Mouse (Mus musculus): ENCODE measurements at regions not wholly inside any gene's neighbourhood (a gene's known extent, or its start where the extent isn't known, plus 50 kb on each side); places are given as distances from the start of the nearest gene placed in this dataset.

GRCm38 (mm10) chr6:51163266-51163665, 269.2 kb upstream of the Nfe2l3 start:
- no peak for DNase-seq (ENCODE audit: low read depth, low spot score)

DNA sequence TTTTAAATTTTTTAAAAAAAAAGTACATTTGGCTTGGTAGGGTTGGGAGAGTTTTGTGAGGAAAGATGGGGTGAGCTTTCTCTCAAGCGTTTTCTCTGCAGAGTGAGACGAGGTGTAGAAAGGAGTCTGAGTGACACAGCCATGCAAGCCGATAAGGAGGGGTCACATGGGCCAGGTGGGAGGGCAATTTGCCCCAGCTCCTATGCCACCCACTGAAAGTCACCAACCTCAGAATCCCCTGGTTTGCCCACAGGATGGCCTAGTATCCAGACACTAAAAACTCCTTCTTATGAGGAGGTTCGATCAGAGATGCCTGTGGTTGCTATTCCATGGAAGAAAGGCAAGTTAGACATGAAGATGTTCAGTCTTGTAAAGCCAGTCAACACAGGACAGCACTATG, 268.6 kb upstream of the Nfe2l3 start:
- DNase-seq (ENCODE audit: low read depth, low spot score) = no peak

- no peak for DNase-seq (ENCODE audit: low read depth, low spot score)
Observed at GRCm38 (mm10) chr6:51167028-51167427, 265.4 kb upstream of the Nfe2l3 start.

GRCm38 (mm10) chr6:51168048-51168447, 264.4 kb upstream of the Nfe2l3 start:
- peak; percentile 87 for DNase-seq (ENCODE audit: low read depth, low spot score)

GRCm38 (mm10) chr6:51168775-51169695, 263.4 kb upstream of the Nfe2l3 start:
- DNase-seq (ENCODE audit: low read depth, low spot score) = no peak

DNA sequence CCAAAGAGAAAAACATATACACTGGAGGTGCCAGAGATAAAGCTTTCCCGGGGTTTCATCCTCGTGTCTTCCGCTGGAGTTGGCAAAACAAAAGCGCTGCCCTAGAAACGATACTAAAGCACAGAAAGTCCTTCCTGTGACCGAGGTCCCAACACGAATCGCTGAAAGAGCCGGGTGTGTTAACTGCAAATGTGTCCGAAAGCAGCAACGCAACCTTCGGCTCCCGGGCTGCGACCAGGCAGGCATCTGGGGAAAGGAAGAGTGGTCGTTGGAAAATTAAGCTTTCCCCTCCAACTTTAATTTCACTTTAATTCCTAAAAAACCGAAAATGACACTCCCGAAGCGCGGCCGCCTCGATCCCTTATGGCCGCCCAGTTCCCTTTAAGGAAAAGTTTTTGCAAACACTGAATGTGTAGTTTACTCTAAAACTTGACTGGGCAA, 262.5 kb upstream of the Nfe2l3 start:
- no peak for DNase-seq (ENCODE audit: low read depth, low spot score)

DNA sequence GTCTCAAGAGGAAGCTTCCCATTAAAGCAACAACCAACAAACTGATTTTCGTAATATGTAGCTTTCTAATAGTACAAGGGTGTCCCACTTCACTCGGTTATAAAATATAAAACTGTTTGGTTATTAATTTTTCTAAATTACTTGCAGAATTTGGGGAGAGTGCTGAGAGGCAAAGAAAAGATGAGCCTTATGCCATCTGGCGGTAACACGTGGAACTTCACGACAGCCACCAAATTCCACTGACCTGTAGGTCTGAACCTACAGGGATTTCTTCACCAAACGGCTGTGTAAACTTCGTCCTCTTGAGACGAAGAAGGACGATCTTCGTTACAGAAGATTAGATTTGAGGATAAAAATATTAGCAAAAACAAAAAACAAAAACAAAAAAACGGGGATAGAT, 262.1 kb upstream of the Nfe2l3 start:
- DNase-seq (ENCODE audit: low read depth, low spot score) = peak; percentile 90

GRCm38 (mm10) chr6:51170871-51171270, 261.6 kb upstream of the Nfe2l3 start:
- DNase-seq (ENCODE audit: low read depth, low spot score) = peak; percentile 98

DNA sequence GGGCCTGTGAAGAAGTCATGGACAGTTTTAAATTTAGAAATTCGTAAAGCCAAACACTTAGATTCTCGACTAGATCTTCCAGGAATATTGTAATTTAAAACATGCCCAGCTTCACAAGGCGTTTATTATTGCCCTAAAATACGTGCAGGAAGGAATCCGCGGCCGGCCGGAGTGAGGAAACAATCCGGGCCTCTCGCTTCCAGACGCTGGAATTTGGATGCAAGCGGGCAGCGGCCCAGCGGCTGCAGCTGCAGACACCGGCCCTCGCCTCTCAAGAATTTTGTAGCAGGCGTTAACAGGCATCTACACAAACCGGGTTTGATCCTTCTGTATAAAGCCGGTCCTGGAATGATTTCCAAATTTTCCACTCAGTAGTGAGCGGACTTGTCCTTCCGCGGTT, 260.7 kb upstream of the Nfe2l3 start:
- DNase-seq (ENCODE audit: low read depth, low spot score) = peak; percentile 76

- no peak for DNase-seq (ENCODE audit: low read depth, low spot score)
Observed at GRCm38 (mm10) chr6:51172331-51172791, 260.1 kb upstream of the Nfe2l3 start.

- peak; percentile 97 for DNase-seq (ENCODE audit: low read depth, low spot score)
Observed at GRCm38 (mm10) chr6:51172856-51173619, 259.4 kb upstream of the Nfe2l3 start.

GRCm38 (mm10) chr6:51173620-51174442, 258.6 kb upstream of the Nfe2l3 start:
- no peak for DNase-seq (ENCODE audit: low read depth, low spot score)

DNA sequence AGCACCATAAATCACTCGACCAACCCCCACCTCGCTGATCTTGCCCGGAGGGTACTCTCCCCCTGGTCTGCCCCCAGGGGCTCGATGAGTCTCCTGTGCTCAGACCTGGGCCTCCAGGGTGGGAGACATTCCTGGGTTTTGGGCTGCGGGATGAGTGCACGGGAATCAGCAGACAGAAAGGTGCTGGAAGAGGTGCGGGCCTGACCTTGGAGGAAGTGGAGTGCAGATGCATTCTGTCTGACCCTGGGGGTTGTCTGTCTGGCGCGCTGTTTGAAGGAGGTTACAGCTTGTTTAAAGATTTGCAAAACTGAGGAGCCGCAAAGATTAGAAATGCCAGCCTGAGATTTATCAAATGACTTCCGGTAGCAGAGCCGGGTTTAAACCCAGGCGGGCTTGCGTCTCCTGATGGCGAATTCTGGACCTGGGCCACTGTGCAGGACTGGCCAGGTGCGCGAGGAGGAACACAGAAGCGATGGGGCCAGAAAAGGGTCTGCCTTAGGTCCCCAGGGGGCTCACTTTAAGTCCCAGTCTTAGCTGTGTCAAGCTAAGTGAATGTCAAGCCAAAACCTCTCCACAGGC, 257.9 kb upstream of the Nfe2l3 start:
- no peak for DNase-seq (ENCODE audit: low read depth, low spot score)

DNA sequence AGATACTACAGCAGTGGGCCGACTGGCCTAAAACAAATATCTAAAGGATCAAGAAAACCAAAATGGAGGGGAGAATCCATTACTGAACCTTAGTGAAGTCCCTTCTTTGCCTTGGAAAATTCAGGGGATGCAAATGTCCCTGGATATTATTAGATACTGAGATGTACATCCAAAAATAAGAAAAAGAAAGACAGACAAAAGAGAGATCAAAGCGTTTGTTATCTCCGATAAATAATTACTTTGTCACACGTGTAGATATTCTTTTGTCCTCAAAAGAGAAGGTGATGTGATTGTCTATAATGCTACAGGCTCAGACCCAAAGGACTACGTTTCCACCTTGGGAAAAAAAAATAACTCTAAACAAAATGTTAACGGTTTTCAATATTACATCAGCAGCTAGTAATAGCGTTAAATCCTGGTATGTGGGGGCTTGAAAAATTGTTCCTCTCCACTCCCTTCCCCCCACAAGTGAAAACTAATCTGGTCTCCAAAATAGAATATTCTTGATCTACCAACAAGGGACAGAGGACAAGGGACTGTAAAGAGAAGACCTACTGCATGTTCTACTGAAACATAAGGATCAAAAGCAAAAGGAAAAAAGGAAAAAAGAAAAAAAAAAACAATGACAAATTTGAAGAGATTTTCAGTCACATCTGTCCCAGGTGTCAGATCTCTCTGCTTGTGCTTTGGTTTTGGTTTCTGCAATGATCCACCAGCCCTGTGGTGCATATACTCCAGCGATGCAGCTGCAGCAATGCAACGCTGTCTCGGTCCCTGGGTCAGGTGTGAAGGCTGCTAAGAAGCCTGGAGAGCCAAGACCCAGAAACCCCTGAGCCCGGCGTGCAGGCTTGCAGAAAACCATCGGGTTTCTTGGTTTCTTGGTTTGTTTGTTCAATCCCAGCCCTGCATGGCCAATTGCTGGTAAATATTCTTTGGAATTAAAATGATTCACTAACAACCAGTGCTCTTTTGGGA, 256.6 kb upstream of the Nfe2l3 start:
- DNase-seq (ENCODE audit: low read depth, low spot score) = no peak

DNA sequence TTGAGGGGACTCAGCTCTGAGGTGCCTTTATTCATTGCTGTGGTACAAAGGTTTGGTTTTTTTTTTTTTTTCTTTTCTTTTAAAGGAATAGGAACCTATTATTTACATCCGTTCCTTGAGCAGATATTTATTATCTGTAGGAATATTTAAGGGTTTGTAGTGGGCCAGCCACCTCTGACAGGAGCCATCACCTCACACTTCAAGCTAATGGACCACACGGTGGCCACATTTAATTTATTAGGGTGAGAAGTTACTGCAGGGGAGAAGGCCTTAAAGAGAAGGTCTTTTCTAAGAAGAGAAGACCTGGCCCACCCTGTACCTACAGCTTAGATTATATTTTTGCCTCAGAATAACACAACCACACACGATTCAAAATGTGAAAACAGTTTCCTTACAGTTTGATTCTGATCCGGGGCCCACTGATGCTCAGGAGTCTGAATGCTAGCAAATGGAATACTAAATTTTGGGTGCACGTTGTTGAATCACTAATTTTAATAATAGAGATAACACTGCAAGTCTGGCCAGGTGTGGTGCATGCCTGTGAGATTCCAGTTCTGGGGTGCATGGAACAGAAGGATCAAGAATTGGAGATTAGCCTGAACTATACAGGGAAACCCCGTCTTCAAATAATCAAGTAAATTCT, 255.6 kb upstream of the Nfe2l3 start:
- DNase-seq (ENCODE audit: low read depth, low spot score) = peak; percentile 76

- peak; percentile 73 for DNase-seq (ENCODE audit: low read depth, low spot score)
Observed at GRCm38 (mm10) chr6:51177701-51178060, 254.8 kb upstream of the Nfe2l3 start.

DNA sequence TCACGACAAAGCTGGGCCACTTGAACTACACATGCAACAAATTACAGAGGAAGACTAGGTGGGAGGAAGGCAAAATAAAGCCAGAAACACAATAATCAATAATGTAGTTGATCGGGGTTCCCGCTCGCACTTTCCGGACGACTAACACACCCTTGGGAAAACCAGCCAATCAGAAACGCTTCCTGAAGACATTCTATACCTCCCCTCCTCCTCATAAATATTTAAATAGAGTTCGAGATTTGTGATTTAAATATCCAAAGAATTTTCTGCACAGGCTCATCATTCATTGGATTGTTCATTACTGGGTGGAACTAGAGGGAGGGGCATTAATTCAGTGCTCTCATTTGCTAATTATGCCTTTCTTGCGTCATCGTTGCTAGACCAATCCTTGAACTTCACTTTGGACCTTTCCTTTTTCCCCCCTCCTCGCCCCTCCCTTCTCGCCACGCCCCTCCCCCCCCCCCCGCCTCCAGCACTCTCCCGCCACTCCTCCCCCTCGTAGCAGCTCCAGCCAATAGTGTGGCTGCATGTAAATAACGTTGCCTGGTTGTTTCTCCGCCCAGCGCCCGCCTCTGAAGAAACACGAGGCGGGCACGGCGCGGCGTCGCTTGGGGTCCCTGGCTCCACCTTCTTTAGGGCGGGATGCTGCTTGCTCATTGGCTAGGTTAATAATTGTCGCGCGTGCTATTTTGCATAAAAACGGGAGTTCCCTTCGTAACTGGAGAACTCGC, 254.2 kb upstream of the Nfe2l3 start:
- DNase-seq (ENCODE audit: low read depth, low spot score) = peak; percentile 98

GRCm38 (mm10) chr6:51178799-51179398, 253.6 kb upstream of the Nfe2l3 start:
- DNase-seq (ENCODE audit: low read depth, low spot score) = no peak

Data from forelimb bud, embryonic 11.5 days (tissue).